Mouse (Mus musculus) bone marrow macrophage, adult 2 months (primary cell): ENCODE measurements around the gene Ilf3.

Experiments
- CTCF ChIP-seq: IDR thresholded peaks from 2 replicates; pipeline ENCODE4 v1.5.1; 2012; ENCODE audit warnings: low read depth, mild to moderate bottlenecking, low read length, moderate library complexity
- POLR2A ChIP-seq: IDR thresholded peaks from 2 replicates; pipeline ENCODE4 v1.6.1; 2012; ENCODE audit warnings: mild to moderate bottlenecking, low read depth, low read length, borderline replicate concordance

GRCm38 (mm10) chr9:21383966-21384365 is 16.3 kb downstream of the Ilf3 start:
- no peak for TF ChIP-seq POLR2A
- no peak for TF ChIP-seq CTCF
